In genomic region chr10:92791531-92791900, GRCm38 (mm10) we compare ENCODE assay signal across 20 mouse cellular contexts.
A peak's percentile ranks its signal among the peaks of the same experiment; 100 is the strongest.
DNase-seq lines count a peak whose midpoint lies in the region; ATAC-seq and TF ChIP-seq lines count a peak whose summit lies in the region.
"Had no signal": no experiment of that assay in that cellular context is flagged by ENCODE, and none has a peak within 500 bp of the region (broad histone marks: within the 10 kb centered on the region; RNA-seq: fewer than 3 reads in every experiment).

No protein-coding gene starts in this region.

- peak overlapping the region; percentile 30 for H3K4me2 ChIP-seq in neural tube, embryonic 12.5 days (replicated peaks)
- H3K4me2 ChIP-seq in forebrain, postnatal 0 days (ENCODE audit: low read depth): no peak overlapping the region
- H3K4me2 ChIP-seq: hindbrain, embryonic 15.5 days; limb, embryonic 13.5 days; lung, embryonic 15.5 days had no signal

- TF ChIP-seq CTCF in forebrain, postnatal 0 days (IDR thresholded peaks at IDR 0.05; ENCODE audit: low read depth): no peak

- whole genome bisulfite sequencing in neural tube, embryonic 12.5 days: 23% methylated on average over 9 of the region's 9 CpGs
- WGBS in forebrain, postnatal 0 days: 19% methylated on average over 9 of the region's 9 CpGs

- DNase-seq in heart, adult 11 months: peak; percentile 43
- no peak for DNase-seq in heart, adult 9 months (ENCODE audit: low spot score in 2 of 2)
- DNase-seq in neural tube, embryonic 10.5 days (ENCODE audit: extremely low spot score, low spot score): no peak
- peak; percentile 40 for DNase-seq in forebrain, postnatal 0 days
- DNase-seq in kidney, adult 9 months: no peak
- DNase-seq in B cell, adult 2 months: no peak
- DNase-seq in spleen, adult 12 weeks (ENCODE audit: low spot score): no peak
- DNase-seq: adrenal gland, postnatal 14 days; cerebellum, adult 11-12 months; cerebellum, postnatal 25 days; gastrocnemius, postnatal 14 days; lung, postnatal 4 days; thymus, postnatal 36 days had no signal

- no peaks in the 10 kb centered on the region for H3K36me3 ChIP-seq in neural tube, embryonic 12.5 days
- no peaks in the 10 kb centered on the region for H3K36me3 ChIP-seq in forebrain, postnatal 0 days (ENCODE audit: insufficient read depth)
- H3K36me3 ChIP-seq: heart, embryonic 10.5 days; hindbrain, embryonic 15.5 days; limb, embryonic 13.5 days; lung, embryonic 15.5 days had no signal

- ATAC-seq in neural tube, embryonic 12.5 days (ENCODE audit: low FRiP score, low read depth): peak; percentile 69; the same call in 1 of the 2 replicates
- peak; percentile 88; the same call in 1 of the 2 replicates for ATAC-seq in forebrain, postnatal 0 days
- ATAC-seq: intestine, embryonic 16.5 days had no signal

- no peak overlapping the region for H3K27ac ChIP-seq in neural tube, embryonic 12.5 days
- H3K27ac ChIP-seq in forebrain, postnatal 0 days (ENCODE audit: low read depth, low read length): no peak overlapping the region; the same call in 1 of the 2 replicates
- H3K27ac ChIP-seq: heart, embryonic 10.5 days; hindbrain, embryonic 15.5 days; limb, embryonic 13.5 days; liver, embryonic 14.5 days; lung, embryonic 15.5 days had no signal

- no peak overlapping the region for H3K9ac ChIP-seq in neural tube, embryonic 12.5 days
- H3K9ac ChIP-seq in forebrain, postnatal 0 days: no peak overlapping the region
- H3K9ac ChIP-seq: hindbrain, embryonic 15.5 days; limb, embryonic 13.5 days; liver, embryonic 14.5 days; lung, embryonic 15.5 days had no signal

- no peaks in the 10 kb centered on the region for H3K27me3 ChIP-seq in neural tube, embryonic 12.5 days (replicated peaks)
- no peaks in the 10 kb centered on the region for H3K27me3 ChIP-seq in forebrain, postnatal 0 days (ENCODE audit: insufficient read depth, low read length)
- H3K27me3 ChIP-seq: hindbrain, embryonic 15.5 days; limb, embryonic 13.5 days; lung, embryonic 15.5 days had no signal

- H3K4me3 ChIP-seq in neural tube, embryonic 12.5 days: no peak overlapping the region
- H3K4me3 ChIP-seq in forebrain, postnatal 0 days (ENCODE audit: low read depth, low read length): no peak overlapping the region
- H3K4me3 ChIP-seq: heart, embryonic 10.5 days; hindbrain, embryonic 15.5 days; limb, embryonic 13.5 days; lung, embryonic 15.5 days had no signal

- no peaks in the 10 kb centered on the region for H3K9me3 ChIP-seq in neural tube, embryonic 12.5 days
- H3K9me3 ChIP-seq in forebrain, postnatal 0 days (ENCODE audit: low read length): no peaks in the 10 kb centered on the region
- H3K9me3 ChIP-seq: heart, embryonic 10.5 days; hindbrain, embryonic 15.5 days; limb, embryonic 13.5 days; lung, embryonic 15.5 days had no signal

- peaks cover 4% of the 10 kb centered on the region for H3K4me1 ChIP-seq in neural tube, embryonic 12.5 days
- no peaks in the 10 kb centered on the region for H3K4me1 ChIP-seq in forebrain, postnatal 0 days (ENCODE audit: insufficient read depth)
- H3K4me1 ChIP-seq: heart, embryonic 10.5 days; limb, embryonic 13.5 days; lung, embryonic 15.5 days had no signal

Comparison
In these comparisons a context has a peak if more than half of its experiments do, and no peak if none do; other contexts are left out.
1. DNase-seq: peak in heart, adult 11 months (single experiment) and forebrain, postnatal 0 days (single experiment); none in heart, adult 9 months (0 of 2), neural tube, embryonic 10.5 days (single experiment), kidney, adult 9 months (single experiment), B cell, adult 2 months (0 of 2) and spleen, adult 12 weeks (single experiment).